Mouse (Mus musculus) kidney, postnatal 25 days (tissue): ENCODE data around the gene Nckap1l.

Experiments used
- DNase-seq, 2 experiments: peaks; one replicate each; pipeline ENCODE4 v3.0.0; 2021; ENCODE audit warnings: mixed read lengths in 2 of 2

Gene Nckap1l

GRCm38 (mm10) chr15:103540646-103541045 is 87.1 kb downstream of the Nckap1l start:
- peak in 1 of 2 experiments; percentile 50 for DNase-seq

GRCm38 (mm10) chr15:103542526-103542925 is 88.9 kb downstream of the Nckap1l start:
- peak; percentile 55 to 88 for DNase-seq

GRCm38 (mm10) chr15:103547983-103548382 is 94.4 kb downstream of the Nckap1l start:
- DNase-seq = no peak
